9 mouse cellular contexts compared by ENCODE assay signal in the genomic region with DNA sequence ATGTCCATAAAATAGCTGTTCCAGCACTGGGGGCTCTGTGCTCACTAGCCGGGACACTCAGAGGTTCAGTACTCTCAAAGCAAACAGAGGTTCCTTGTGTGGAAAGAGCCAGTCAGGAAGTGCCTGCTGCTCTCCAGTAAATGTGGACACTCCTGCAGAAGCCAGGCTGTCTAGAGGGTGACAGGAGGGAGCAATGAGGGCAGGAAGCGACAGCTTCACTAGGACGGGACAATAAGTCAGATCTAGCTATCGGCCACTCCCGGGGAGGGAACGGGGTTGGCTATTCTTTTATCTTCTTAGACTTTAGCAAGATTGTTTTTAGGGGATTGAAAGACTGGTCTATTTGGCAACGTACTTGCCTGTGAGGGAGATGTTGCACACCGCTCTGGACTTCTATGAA.
DNase-seq lines count a peak whose midpoint lies in the region; ATAC-seq and TF ChIP-seq lines count a peak whose summit lies in the region.
"Had no signal": no experiment of that assay in that cellular context is flagged by ENCODE, and none has a peak within 500 bp of the region (broad histone marks: within the 10 kb centered on the region; RNA-seq: fewer than 3 reads in every experiment).

No protein-coding gene starts in this region.

- peak overlapping the region; percentile 28; the same call in 1 of the 2 replicates for H3K9ac ChIP-seq in heart, embryonic 11.5 days (ENCODE audit: low read depth, low read length)
- peak overlapping the region; percentile 38 for H3K9ac ChIP-seq in kidney, embryonic 16.5 days (replicated peaks; ENCODE audit: low read length)

- no peak for TF ChIP-seq CTCF in cerebellum, adult 2 months (IDR thresholded peaks at IDR 0.05; ENCODE audit: borderline replicate concordance, insufficient read depth, low read depth, low read length)

- H3K27me3 ChIP-seq in heart, embryonic 11.5 days (ENCODE audit: control insufficient read depth, insufficient read depth, low read length) = no peaks in the 10 kb centered on the region
- no peaks in the 10 kb centered on the region for H3K27me3 ChIP-seq in kidney, embryonic 16.5 days (ENCODE audit: insufficient read depth, low read length)
- H3K27me3 ChIP-seq in cerebellum, adult 2 months (ENCODE audit: control insufficient read depth, insufficient read depth, low read length) = no peaks in the 10 kb centered on the region
- H3K27me3 ChIP-seq: Patski had no signal

- no peak; the same call in 1 of the 2 replicates for ATAC-seq in heart, embryonic 11.5 days (replicated peaks; ENCODE audit: insufficient number of reproducible peaks, low FRiP score, low TSS enrichment)
- peak; percentile 66 for ATAC-seq in kidney, embryonic 16.5 days (ENCODE audit: low FRiP score, low TSS enrichment)
- ATAC-seq in megakaryocyte progenitor cell, adult 5-6 weeks (replicated peaks; ENCODE audit: poor library complexity) = peak; percentile 61
- ATAC-seq: Patski had no signal

- H3K4me2 ChIP-seq in heart, embryonic 11.5 days = peak overlapping the region; percentile 48
- H3K4me2 ChIP-seq in kidney, embryonic 16.5 days (replicated peaks; ENCODE audit: low read depth, low read length) = peak overlapping the region; percentile 15; the same call in 1 of the 2 replicates

- no peak for TF ChIP-seq POLR2A in cerebellum, adult 2 months (IDR thresholded peaks at IDR 0.05; ENCODE audit: borderline replicate concordance, insufficient read depth, low read length)

- no peaks in the 10 kb centered on the region for H3K9me3 ChIP-seq in heart, embryonic 11.5 days (replicated peaks; ENCODE audit: control insufficient read depth, low read length)
- no peaks in the 10 kb centered on the region for H3K9me3 ChIP-seq in kidney, embryonic 16.5 days (ENCODE audit: low read length)

- whole genome bisulfite sequencing in heart, embryonic 11.5 days (ENCODE audit: insufficient replicate concordance) = 17% methylated on average over 8 of the region's 8 CpGs
- 13% methylated on average over 8 of the region's 8 CpGs for WGBS in kidney, embryonic 16.5 days
- WGBS in cerebellum, adult 2 months = 34% methylated on average over 8 of the region's 8 CpGs

- peak; percentile 43 to 44 for DNase-seq in right cerebral cortex, postnatal 10 days (ENCODE audit: low spot score in 2 of 2)
- no peak for DNase-seq in right cerebral cortex, adult 18-20 months
- no peak for DNase-seq in cerebellum, adult 2 months
- DNase-seq in gastrocnemius, postnatal 25 days = no peak
- DNase-seq in thymus, adult 18-20 months = no peak

- no peaks in the 10 kb centered on the region for H3K36me3 ChIP-seq in heart, embryonic 11.5 days (ENCODE audit: control insufficient read depth, insufficient read depth, low read length)
- no peaks in the 10 kb centered on the region for H3K36me3 ChIP-seq in kidney, embryonic 16.5 days (ENCODE audit: insufficient read depth, low read length)

- peak overlapping the region; percentile 62 for H3K27ac ChIP-seq in heart, embryonic 11.5 days (ENCODE audit: low read depth, low read length)
- peak overlapping the region; percentile 88 for H3K27ac ChIP-seq in kidney, embryonic 16.5 days (ENCODE audit: low read length)
- no peak overlapping the region for H3K27ac ChIP-seq in cerebellum, adult 2 months (ENCODE audit: insufficient read depth, low read length)

- no peaks in the 10 kb centered on the region for H3K4me1 ChIP-seq in heart, embryonic 11.5 days (ENCODE audit: control insufficient read depth, insufficient read depth, low read length)
- H3K4me1 ChIP-seq in kidney, embryonic 16.5 days (ENCODE audit: insufficient read depth, low read length) = peaks cover 23% of the 10 kb centered on the region
- no peaks in the 10 kb centered on the region for H3K4me1 ChIP-seq in cerebellum, adult 2 months (ENCODE audit: control insufficient read depth, insufficient read depth, low read length)

- no peak overlapping the region for H3K4me3 ChIP-seq in heart, embryonic 11.5 days (ENCODE audit: low read depth, low read length)
- H3K4me3 ChIP-seq in kidney, embryonic 16.5 days (ENCODE audit: low read length) = no peak overlapping the region
- H3K4me3 ChIP-seq in cerebellum, adult 2 months (replicated peaks; ENCODE audit: insufficient read depth, low read depth, low read length) = no peak overlapping the region

Comparison
In these comparisons a context has a peak if more than half of its experiments do, and no peak if none do; other contexts are left out.
1. DNase-seq: peak in right cerebral cortex, postnatal 10 days (2 of 2); none in right cerebral cortex, adult 18-20 months (single experiment), cerebellum, adult 2 months (0 of 2), gastrocnemius, postnatal 25 days (single experiment) and thymus, adult 18-20 months (0 of 2).